Mouse (Mus musculus): ENCODE measurements around the gene Bin2. TPM values are rescaled to one million over a fixed set of nuclear protein-coding genes. Genes with fewer than 3 reads are reported as not detected.

Gene Bin2
- total RNA-seq, 2 experiments from 2014 or later = 4.5 to 6.2 TPM

DNA sequence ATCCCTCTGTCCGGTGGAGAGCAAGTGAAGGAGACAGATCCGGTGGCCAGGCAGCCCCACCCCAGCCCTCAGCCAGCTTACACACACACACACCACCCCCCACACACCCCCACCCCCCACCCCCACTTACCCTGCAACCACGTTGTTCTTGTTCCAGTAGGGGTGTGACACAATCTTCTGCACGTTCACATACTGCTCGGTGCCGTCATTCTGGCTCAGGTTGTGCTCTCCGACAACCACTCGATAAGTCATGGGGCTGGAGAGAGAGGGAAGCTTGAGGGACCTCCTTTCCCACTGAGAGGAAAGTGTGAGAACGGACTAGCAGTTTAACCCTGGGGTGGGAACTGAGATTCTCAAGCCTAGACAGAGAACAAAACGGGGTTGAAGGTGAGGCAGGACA, 15.1 kb upstream of the Bin2 start:
- intact Hi-C loops (cut with DNase I) = loop anchor here (5.0 kb wide), 3 partner anchors 72 to 217 kb away; partner anchors contain the start of gene Letmd1
- no peak for DNase-seq (ENCODE audit: low spot score in 2 of 2)

DNA sequence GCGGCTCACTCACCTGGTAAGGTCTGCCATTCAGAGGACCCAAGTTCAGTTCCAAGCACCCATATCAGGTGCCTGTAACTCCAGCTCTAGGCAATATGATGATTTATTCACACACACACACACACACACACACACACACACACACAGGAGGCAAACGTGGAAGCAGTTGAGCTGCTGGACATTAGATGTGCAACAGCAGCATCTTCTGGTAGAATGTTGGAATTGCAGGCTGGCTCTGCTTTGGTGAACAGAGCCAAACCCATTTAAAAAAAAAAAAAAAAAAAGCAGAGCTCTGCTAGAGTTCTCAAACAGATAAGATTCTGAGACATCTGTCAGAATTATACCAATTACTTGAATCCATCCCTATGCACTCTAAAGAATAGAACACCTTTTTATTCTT, 13.7 kb upstream of the Bin2 start:
- DNase-seq (ENCODE audit: low spot score in 2 of 2) = peak; percentile 52 to 71
- intact Hi-C loops (cut with DNase I) = loop anchor here (5.0 kb wide), 3 partner anchors 71 to 216 kb away; partner anchors contain the start of gene Letmd1

DNA sequence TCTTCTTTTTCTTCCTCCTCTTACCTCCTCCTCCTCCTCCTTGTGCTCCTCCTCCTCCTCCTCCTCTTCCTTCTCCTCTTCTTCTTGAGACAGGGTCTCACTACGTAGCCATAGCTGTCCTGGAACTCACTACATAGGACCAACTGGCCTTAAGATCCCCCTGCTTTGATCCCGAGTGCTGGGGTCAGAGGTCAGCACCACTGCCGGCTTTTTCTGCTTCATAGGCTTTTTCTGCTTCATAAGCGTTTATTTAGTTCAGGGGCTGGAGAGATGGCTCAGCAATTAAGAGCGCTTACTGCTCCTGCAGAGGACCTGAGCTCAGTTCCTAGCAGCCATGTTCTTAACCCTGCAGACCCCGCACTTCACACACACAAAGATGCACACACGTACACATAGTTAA, 12.4 kb upstream of the Bin2 start:
- intact Hi-C loops (cut with DNase I) = loop anchor here (5.0 kb wide), 3 partner anchors 69 to 214 kb away; partner anchors contain the start of gene Letmd1

DNA sequence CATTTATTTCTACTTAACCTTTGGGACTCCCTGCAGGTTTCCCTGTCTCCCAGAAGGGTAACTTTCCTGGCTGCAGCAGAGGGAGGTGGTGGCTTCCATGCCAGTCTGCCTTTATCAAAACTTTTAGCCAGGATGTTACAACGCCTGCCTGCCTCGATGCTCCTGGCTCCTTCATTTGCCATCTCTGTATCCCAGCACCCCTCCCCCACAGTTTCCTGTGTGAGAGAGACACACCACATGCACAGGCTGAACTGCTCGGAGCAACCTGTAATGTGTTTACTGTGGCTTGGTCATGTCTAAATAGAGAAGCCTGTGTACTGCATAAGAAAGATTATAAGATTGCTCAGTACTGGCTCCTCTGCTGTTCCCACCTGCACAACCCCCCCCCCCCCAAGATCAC, 11.0 kb upstream of the Bin2 start:
- no peak for DNase-seq (ENCODE audit: low spot score in 2 of 2)
- intact Hi-C loops (cut with DNase I) = loop anchor here (5.0 kb wide), 3 partner anchors 68 to 213 kb away; partner anchors contain the start of gene Letmd1

More for the DNA sequence above, 12.4 kb upstream of the Bin2 start:
- DNase-seq (ENCODE audit: low spot score in 2 of 2) = no peak

DNA sequence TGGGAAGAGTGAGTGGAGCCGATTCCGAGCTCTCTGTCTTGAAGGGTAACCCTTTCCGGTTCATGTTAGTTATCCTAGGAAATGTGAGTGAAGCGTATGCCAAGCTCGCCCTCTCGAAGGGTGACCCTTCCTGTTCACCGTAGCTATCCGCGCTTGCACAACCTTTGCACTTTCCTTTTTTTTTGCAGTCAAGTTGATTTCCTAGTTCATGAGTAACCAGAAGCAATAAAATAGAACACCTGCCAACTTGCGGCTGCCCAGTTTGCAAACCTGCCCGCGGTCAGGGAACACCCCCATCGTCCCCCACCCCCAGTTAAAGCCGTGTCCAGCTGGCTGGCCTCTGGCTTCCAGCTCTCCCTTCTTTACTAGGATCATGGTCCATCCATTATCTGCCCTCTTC, 9.7 kb upstream of the Bin2 start:
- DNase-seq (ENCODE audit: low spot score in 2 of 2) = no peak
- intact Hi-C loops (cut with DNase I) = no loop called here

DNA sequence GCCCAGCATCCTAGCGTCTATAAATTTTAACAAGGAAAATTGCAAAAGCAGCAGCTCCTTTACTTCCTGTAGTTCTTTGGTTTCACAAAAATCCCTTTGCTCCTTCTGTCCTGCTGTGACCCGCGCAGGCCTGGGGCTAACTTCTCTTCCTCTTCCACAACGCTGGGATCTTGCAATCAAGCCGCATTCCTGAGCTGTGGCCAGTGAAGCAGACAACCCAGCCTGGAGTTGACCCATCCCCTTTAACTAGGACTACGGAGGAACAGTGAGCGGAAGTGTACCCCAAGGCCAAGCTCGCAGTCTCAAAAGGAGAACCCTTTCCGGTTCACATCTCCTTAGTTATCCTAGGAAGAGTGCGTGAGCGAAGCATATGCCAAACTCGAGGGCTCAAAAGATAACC, 9.2 kb upstream of the Bin2 start:
- no peak for DNase-seq (ENCODE audit: low spot score in 2 of 2)
- intact Hi-C loops (cut with DNase I) = no loop called here

DNA sequence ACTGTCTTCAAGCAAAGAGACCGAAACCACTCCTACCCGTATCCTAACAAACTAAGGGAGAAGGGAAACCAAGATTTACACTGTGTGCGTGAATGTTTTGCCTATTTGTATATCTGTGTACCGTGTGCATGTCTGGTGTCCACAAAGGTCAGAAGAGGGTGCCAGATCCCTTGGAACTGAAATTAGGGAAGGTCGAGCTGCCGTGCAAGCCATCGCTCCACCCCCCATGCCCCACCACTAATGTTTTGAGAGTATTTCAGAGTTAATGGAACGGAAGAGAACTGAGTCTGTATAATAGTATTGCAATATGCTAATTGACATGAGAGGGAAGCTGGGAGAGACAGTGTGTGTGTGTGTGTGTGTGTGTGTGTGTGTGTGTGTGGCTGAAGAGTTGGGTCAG, 8.3 kb upstream of the Bin2 start:
- intact Hi-C loops (cut with DNase I) = no loop called here

DNA sequence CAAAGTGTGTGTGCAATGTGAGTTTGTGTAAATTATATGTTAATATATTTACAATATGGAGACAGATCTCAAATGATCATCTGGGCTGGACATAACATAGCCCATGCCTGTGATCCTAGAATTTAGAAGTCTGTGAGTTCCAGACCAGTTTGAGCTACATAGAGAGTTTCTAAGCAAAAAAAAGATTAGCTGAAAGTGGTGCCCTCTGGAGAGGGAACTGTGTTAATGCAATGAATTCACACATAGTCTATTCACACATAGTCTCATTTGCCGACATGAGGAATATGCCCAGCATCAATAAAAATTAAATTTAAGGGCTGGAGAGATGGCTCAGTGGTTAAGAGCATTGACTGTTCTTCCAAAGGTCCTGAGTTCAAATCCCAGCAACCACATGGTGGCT, 7.2 kb upstream of the Bin2 start:
- intact Hi-C loops (cut with DNase I) = no loop called here
- DNase-seq (ENCODE audit: low spot score in 2 of 2) = no peak

More for the DNA sequence above, 8.3 kb upstream of the Bin2 start:
- no peak for DNase-seq (ENCODE audit: low spot score in 2 of 2)

DNA sequence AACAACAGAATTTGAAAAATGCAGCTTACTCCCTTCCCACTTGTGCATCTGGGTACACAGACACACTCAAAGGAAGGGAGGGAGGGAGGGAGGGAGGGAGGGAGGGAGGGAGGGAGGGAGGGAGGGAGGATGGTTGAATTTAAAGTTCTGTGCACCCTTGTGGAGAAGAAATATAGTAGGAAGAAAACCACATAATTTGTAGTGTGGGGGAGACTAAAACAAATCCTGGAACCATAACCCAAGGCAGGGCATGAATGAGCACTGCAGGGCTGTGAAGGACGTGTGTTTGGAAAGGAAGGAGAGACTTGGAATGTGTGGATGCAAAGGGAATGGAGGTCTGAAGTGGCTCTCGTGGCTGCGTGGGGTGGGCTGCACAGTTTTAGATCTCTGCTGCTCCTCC, 6.1 kb upstream of the Bin2 start:
- DNase-seq (ENCODE audit: low spot score in 2 of 2) = no peak
- intact Hi-C loops (cut with DNase I) = no loop called here

DNA sequence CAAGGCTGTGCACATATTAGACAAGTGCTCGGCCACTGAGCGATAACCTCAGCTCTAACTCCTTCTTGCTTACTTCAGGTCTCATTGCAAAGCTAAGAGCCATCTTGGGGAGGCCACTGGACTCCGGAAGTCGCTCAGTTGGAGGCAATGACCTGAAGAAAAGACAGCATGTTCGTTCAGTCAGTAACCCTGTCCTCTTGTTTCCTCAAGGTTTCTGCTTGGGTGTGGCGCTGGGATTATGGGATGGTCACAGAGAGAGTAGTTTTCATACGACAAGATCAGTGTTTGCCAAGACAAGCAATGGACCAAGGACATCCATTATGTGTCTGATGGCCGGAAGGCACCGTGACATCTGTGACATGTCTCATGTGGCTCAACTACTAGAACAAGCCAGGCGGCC, 5.2 kb upstream of the Bin2 start:
- no peak for DNase-seq (ENCODE audit: low spot score in 2 of 2)
- intact Hi-C loops (cut with DNase I) = no loop called here

DNA sequence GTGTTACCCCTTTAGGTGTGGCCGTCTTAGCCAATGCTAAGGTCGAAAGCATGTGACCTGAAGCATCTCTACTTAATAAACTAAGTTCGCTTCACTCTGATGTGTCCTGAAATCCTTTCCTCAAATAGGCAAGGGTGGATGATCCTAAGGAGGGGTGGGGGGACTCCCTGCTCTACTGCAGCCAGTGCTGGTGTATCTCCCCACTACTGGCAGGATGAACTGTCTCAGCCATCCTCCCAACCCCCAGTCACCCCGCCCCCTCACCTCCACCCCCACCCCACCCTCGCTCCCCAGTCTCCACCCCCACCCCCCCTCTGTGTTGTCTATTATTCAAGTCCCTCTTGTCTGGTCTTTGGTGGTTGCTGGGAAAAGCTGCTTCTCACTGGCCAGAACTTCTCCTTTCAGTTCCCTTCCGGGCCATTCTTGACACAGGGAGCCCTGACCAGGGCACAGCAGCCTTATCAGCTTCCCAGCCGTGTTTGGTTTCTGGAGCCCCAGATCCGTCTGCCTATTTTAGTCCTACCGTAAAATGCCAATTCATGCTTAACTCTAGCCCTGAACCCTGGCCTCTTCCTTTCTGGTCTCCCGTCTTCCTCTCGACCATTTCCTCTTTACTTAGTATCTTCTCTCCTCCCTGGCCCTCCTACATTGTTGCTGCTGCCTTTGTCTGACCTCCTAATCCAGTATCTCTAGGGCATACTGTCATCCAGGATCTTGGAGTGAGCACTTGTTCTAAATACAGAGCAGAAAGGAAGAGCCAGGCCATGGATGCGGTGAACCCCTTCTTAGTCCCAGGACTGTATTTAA, 4.4 kb upstream of the Bin2 start:
- no peak for DNase-seq (ENCODE audit: low spot score in 2 of 2)
- intact Hi-C loops (cut with DNase I) = no loop called here

DNA sequence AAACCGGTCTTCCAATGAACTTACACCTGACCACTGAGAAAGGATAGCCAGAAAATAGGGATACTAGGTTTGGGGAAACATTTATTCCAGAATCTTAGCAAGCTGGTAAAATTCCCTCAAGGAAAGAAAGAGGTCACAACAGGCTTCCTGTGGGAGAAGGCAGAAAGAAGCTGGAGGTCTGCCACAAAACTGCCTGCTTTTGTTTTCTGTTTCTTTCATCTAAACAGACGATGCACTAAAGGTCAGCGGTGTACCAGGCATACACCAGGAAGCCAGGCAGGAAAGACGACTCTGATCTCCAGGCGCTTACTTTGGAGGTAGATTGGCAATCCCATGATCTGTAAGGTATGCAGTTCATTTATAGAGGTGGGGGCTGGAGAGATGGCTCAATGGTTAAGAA, 1.5 kb upstream of the Bin2 start:
- intact Hi-C loops (cut with DNase I) = no loop called here
- no peak for DNase-seq (ENCODE audit: low spot score in 2 of 2)

DNA sequence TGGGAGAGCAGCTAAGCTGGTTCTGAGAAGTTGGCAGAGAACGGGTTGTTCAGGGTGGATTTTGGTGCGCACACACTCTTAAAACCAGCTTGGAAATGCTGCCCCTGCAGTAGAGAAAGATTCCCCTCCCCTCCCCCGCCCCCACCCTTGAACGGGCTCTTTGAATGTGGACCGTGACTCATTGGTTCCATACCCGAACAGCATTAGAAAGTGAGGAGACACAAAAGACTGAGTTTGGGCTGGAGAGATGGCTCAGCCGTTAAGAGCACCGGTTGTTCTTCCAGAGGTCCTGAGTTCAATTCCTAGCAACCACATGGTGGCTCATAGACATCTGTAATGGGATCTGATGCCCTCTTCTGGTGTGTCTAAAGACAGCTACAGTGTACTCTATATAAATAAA, 651 bp upstream of the Bin2 start:
- intact Hi-C loops (cut with DNase I) = no loop called here
- DNase-seq (ENCODE audit: low spot score in 2 of 2) = no peak

DNA sequence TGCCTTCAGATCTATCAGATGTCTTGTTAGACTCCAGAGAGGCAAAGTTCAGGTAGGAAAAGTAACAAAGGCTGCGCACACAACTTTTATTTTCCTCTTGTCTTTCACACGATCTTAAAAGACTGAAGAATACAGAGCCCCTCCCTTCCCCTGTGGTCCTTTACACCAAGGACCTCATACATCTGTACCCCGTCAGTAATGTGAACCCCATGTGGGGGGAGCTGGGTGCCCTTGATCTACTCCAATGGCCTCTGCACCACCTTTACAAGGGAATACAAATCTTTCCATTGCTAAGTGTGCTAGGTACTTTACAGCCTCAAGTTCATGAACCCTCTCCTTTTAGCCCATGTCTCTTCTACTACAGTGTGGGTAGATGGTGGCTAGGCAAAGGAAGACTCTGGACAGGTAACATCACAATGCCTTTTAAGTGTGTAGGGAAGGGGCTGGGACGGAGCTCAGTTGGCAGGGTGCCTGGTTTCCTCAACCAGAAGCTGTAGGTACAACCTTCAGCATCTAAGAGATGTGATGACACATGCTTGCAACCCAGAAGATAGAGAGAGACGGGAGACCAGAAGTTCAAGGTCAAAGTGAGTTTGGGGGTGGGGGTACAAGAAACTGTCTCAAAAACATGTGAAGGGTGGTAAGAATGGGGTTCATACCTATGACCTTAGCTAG, 1.3 kb downstream of the Bin2 start:
- intact Hi-C loops (cut with DNase I) = no loop called here

DNA sequence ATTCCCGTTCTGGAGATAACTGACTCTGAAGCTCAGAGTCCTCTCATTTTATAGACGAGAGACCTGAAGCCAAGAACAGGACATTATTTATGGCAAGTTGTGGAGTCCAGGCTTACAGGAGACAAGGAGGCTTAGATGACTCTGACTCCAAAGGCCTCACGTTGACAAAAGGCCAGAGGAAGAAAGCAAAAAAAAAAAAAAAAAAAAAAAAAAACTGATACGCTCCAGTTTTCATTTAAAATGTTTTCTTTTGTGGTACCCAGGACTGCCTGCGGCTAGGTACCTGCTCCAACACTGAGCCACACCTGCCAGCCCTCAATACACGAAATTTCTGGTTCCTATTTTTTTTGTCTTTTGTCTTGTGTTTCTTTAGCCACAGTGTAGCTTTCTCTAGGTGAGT, 1.9 kb downstream of the Bin2 start:
- intact Hi-C loops (cut with DNase I) = no loop called here
- DNase-seq (ENCODE audit: low spot score in 2 of 2) = no peak

More for the DNA sequence above, 1.3 kb downstream of the Bin2 start:
- DNase-seq (ENCODE audit: low spot score in 2 of 2) = no peak

DNA sequence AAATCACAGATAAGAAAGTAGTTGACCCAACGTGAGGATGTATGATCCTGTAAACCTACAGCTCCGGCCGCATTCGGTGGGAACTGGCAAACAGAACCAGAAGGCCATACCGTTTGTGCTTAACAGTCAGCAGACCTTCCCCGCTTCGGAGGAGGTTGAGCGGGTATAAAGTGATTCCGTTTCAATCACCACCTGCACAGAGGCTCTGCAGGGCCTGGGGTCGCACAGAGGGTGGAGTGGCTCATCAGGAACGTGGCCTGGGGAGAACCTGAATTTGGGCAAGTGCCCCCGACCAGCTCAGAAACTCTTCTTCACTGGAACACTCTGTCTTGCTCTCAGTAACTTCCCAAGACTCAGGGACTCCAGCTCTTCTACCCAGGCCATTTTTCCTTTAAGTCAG, 2.5 kb downstream of the Bin2 start:
- DNase-seq (ENCODE audit: low spot score in 2 of 2) = no peak
- intact Hi-C loops (cut with DNase I) = no loop called here

DNA sequence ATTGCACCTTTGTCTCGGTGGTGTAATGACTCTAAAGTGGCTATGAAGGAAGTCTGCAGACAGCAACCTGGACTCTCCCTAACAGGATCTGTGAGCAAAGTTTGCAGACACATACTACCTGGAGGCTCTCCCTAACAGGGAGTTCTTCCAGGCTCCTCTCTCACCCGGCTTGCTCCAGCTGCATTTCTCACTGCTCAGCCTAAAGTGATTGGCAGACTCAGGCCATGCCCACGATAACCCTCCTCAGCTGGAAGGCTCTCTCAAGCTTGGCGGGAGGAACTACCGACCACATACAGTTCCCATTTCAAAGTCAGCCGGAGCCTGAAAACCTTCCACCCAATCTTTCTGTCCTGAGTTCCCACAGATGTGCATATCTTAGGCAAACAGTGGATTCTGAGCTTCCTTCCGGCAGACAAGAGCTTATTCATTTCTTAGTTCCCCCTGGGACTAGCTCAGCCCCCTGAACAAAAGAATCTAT, 3.1 kb downstream of the Bin2 start:
- intact Hi-C loops (cut with DNase I) = no loop called here
- DNase-seq (ENCODE audit: low spot score in 2 of 2) = no peak

DNA sequence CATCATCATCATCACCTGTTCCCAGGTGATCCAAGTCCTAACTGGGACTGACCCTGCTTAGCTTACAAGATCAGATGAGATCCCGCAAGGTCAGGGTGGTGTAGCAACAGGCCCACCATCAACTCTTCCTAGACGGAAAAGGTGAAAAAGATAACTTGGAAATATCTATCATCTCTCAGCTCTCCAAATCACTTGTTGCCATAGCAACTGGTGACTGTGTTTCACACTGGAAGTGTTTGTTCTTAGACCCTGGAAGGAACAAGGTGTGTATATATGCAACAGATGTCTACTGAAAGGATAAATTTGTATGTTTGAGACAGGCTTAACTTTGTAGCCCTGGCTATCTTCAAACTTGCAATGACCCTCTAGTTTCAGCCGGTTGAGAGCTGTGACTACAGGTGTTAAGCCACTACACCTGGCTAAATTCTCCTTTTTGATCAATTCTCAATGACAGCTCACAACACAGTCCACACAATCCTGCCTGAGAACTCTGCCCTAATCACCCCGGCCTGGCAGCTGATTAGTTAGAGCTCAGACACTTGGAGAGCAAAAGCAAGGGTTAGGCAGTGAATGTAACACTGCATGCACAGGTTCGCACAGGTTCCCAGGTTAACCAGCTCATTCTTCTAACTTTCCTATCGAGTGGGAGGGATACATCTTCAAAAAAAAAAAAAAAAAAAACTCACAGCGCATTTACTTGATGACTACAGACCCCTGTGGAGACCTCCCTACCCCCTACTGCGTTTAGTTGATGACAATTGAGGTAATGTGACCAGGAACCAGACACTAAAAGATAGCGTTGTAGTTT, 3.7 kb downstream of the Bin2 start:
- DNase-seq (ENCODE audit: low spot score in 2 of 2) = no peak

DNA sequence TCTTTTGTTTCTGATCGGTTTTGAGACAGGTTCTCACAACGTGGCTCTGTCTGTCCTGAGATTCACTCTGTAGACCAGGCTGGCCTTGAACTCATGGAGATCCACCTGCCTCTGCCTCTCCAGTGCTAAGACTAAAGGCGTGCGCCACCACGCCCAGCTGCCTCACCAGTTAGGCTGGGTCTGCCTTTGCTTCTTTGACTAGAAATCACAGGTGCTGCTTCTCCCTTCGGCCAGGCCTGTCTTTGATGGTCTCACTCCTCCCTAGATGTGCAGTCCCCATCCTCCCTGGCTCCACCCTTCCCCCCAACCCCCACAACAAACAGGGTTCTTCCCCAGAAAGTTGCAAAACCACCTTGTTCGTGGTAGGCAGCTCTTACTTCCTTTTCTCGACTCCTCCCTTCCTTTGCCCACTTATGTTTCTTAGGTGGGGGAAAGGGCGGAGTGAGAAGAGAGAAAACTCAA, 4.5 kb downstream of the Bin2 start:
- intact Hi-C loops (cut with DNase I) = no loop called here
- DNase-seq (ENCODE audit: low spot score in 2 of 2) = no peak

More for the DNA sequence above, 3.7 kb downstream of the Bin2 start:
- intact Hi-C loops (cut with DNase I) = no loop called here

DNA sequence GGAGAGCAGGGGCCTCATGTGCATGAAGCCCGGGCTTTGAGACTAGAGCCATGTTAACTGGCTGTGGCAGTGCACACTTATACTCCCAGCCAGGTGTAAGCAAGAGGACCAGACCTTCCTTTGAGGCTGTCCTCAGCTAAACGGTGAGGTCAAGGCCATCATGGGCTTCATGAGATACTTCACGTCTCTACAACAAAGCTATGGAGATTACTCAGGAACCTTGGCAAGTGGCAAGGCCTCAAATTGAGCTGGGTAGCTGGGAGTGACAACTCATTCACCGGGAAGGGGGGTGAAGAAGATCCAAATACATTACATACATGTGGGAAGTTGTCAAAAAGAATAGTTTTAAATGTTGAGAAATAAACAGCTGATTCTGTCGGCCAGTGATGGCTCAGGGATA, 8.5 kb downstream of the Bin2 start:
- intact Hi-C loops (cut with DNase I) = no loop called here

More for the DNA sequence above, 8.5 kb downstream of the Bin2 start:
- DNase-seq (ENCODE audit: low spot score in 2 of 2) = no peak

Data from left cerebral cortex, postnatal 36 days (tissue).